Mouse (Mus musculus): ENCODE data around the gene Tma7. TPM values are rescaled to one million over a fixed set of nuclear protein-coding genes. Genes with fewer than 3 reads are reported as not detected.

The Tma7 gene
- polyA plus RNA-seq, 1 experiment from 2014 or later, result 774 TPM

DNA sequence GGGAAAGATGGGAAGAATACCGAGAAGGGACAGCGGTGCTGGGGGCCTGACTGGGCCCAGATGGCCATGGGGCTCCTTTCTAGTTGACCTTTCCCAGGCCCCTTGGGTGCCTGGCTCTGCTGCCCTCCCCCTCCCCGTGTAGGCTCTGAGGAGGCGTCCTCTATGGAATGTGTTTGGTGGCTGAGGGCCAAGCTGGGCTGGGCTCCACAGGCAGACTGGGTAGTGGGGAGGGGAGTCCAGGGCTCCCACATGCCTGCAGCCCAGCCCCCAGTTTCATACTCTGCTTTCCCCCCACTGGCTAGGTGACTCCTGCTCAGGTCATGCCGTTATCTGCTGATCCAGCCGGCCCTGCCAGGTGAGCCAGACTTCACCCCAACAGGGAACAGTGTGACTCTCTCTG, 16.6 kb upstream of the Tma7 start:
- H3K9me3 ChIP-seq, result no peaks in the 10 kb centered on the region
- H3K4me3 ChIP-seq, result peak overlapping the region; percentile 39
- 29% methylated on average over 6 of the region's 6 CpGs for WGBS
- peaks cover 44% of the 10 kb centered on the region for H3K36me3 ChIP-seq
- peak overlapping the region; percentile 99 for H3K27ac ChIP-seq
- no peaks in the 10 kb centered on the region for H3K27me3 ChIP-seq (ENCODE audit: insufficient read depth, poor library complexity, severe bottlenecking)
- H3K4me1 ChIP-seq, result peaks cover 76% of the 10 kb centered on the region
- peak; percentile 88 for DNase-seq (ENCODE audit: low spot score)

DNA sequence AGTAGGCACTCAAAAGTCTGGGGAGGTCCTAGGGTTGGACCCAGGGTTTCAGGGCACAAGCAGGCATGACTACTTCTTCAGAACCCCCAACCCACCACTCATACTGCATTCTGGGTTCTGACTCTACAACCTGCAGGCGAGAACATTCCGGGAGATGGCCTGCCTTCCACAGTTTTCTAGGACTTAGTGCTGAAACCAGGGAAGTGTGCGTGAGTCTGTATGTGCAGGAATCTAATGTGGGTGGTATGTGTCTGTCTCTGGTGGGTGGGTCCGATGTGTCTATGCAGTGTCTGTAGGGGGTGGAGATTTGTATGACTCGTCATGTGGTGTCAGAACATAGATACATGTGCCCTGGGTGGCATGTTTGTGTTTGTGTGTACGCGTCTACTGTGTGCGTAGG, 16.0 kb upstream of the Tma7 start:
- WGBS, result 86% methylated on average over 8 of the region's 8 CpGs
- Histone ChIP-seq H3K27ac (peak overlapping the region; percentile 99), H3K4me1 (peaks cover 82% of the 10 kb centered on the region)

DNA sequence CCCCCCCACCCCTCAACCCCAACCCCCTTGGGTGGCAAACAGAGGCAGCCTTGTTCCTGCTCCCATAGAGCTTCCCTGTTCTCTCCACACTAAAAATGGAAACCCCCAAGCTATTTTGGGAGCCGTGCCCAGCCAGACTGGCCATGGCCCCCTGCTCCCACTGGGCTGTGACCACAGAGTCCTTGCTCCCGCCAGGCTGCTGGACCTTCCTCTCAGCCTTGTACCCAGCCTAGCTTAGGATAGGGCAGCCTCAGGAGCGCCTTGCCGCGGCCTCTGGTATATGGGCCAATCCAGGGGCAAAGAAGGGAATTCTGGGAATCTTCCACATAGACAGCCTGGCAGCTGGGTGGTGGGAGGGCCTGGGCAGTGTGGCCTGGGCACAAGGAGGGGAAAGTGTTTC, 15.4 kb upstream of the Tma7 start:
- peaks cover 83% of the 10 kb centered on the region for H3K4me1 ChIP-seq
- H3K27ac ChIP-seq, result peak overlapping the region; percentile 99

More for the DNA sequence above, 16.0 kb upstream of the Tma7 start:
- Histone ChIP-seq H3K4me3 (peak overlapping the region; percentile 86), H3K27me3 (ENCODE audit: insufficient read depth, poor library complexity, severe bottlenecking) (no peaks in the 10 kb centered on the region), H3K36me3 (peaks cover 38% of the 10 kb centered on the region), H3K9me3 (no peaks in the 10 kb centered on the region)
- DNase-seq (ENCODE audit: low spot score), result no peak

DNA sequence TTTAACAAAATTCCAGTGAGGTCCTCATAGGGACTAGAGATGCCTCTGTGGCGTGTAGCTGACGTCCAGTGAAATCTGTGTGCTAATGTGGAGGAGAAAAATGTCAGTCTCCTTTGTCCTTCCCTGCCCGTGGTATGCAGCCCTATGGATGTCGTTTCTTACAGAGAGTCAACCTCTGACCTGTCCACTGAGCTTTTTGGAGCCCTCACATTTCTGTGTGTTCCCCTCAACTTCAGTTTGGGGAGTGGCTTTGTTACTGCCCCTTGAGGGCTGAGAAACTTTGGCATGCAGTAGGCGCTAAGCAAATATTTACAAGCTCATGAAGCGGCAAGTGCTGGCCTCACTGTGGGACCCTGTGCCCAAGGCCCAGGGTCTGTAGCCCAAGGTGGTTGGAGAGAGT, 14.9 kb upstream of the Tma7 start:
- no peak for DNase-seq (ENCODE audit: low spot score)
- peak overlapping the region; percentile 99 for H3K27ac ChIP-seq
- 39% methylated on average over 6 of the region's 6 CpGs for WGBS
- no peaks in the 10 kb centered on the region for H3K9me3 ChIP-seq
- peak overlapping the region; percentile 86 for H3K4me3 ChIP-seq
- H3K36me3 ChIP-seq, result peaks cover 28% of the 10 kb centered on the region
- H3K4me1 ChIP-seq, result peaks cover 85% of the 10 kb centered on the region
- no peaks in the 10 kb centered on the region for H3K27me3 ChIP-seq (ENCODE audit: insufficient read depth, poor library complexity, severe bottlenecking)

More for the DNA sequence above, 15.4 kb upstream of the Tma7 start:
- DNase-seq (ENCODE audit: low spot score), result no peak
- Histone ChIP-seq H3K27me3 (ENCODE audit: insufficient read depth, poor library complexity, severe bottlenecking) (no peaks in the 10 kb centered on the region), H3K36me3 (peaks cover 32% of the 10 kb centered on the region), H3K4me3 (peak overlapping the region; percentile 86), H3K9me3 (no peaks in the 10 kb centered on the region)
- 50% methylated on average over 5 of the region's 5 CpGs for WGBS

DNA sequence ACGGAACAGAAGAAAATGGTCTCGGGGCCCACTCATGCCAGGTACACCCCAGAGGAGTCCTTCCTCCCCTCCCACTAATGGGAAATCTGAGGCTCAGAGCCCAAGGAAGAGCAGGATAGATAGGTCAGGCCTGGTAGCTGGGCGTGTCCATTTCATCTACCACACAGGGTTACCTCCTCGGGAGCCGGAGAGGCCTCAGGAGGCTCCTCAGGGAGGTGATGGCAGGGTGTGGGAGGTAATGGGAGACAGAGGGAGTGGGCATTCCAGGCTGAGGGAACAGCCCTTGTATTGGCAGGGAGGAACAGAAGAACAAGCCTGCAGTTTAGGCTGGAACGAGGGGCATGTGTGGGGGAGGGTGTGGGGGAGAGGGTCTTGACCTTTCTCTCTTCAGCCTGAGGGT, 14.5 kb upstream of the Tma7 start:
- Histone ChIP-seq H3K27ac (peak overlapping the region; percentile 99), H3K4me1 (peaks cover 85% of the 10 kb centered on the region), H3K36me3 (peaks cover 27% of the 10 kb centered on the region), H3K9me3 (no peaks in the 10 kb centered on the region), H3K4me3 (peak overlapping the region; percentile 86), H3K27me3 (ENCODE audit: insufficient read depth, poor library complexity, severe bottlenecking) (no peaks in the 10 kb centered on the region)
- peak; percentile 86 for DNase-seq (ENCODE audit: low spot score)
- WGBS, result 37% methylated on average over 6 of the region's 6 CpGs

DNA sequence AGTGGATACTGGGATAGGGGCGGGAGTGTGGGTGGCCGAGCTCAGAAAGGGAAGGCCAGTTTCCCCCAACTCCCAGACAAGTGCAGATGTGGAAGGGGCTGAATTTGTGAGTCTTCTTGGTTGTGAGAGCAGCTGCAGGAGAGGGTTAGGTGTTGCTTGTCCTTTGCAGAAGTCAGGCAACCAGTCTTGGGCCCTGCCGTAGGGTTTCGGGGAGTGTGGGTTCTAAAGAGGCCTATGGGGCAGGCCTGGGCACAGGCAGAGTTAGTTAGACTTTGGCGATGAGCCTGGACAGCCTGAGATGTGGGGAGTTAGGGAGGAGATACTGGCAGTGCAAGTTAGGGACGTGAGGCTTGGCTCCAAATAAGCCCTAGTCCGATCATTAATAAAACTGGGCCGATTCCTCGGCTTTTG, 13.9 kb upstream of the Tma7 start:
- H3K4me1 ChIP-seq, result peaks cover 85% of the 10 kb centered on the region
- DNase-seq (ENCODE audit: low spot score), result no peak

DNA sequence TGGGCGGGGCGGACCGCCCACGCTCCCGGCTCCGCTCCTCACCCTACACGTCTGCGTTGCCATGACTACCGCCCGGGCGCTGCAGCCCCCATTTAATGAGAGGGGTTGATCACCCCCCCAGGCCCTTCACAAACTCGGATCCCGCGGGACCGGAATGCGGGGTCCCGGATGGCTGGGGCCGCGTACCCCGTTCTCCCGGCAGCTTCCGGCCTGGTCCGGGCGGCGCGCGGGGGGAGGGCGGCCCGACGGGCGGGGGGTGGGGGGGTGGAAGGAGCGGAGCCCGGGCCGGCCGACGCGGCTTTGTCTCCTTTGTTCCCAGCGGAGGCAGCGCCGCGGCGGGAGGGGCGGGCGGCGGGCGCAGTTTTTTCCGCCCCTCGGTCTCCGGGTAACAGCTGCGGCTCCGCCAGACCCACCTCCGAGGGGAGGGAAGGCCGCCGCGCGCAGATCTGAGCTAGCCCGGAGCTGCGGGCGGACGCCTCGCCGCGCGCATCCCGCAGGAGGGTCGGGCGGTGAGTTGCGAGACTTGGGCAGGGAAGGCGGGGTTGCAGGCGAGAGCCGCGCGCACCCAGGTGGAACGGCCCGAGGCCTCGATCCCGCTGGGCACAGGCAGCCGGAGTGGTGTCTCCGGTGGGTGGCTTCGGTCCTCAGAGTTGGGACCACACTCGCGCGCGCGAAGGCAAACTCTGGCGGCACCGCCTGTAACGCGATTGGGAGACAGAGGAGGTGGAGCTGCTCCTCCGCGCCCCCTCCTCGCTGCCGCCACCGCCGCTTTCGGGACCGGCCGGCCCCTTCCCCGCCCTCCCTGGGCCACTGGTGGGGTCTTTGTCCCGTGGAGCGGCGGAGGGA, 13.0 kb upstream of the Tma7 start, which contains the start of gene Plxnb1:
Gene Plxnb1 (plus strand): TSS at position 253 of the 846 bp plus-strand sequence.
- under 1% methylated on average over 102 of the region's 102 CpGs for WGBS
- peak; percentile 91 for DNase-seq (ENCODE audit: low spot score)
- H3K27me3 ChIP-seq (ENCODE audit: insufficient read depth, poor library complexity, severe bottlenecking), result no peaks in the 10 kb centered on the region
- peak within 1 kb of the TSS; percentile 86 for H3K4me3 ChIP-seq
- peaks cover 80% of the 10 kb centered on the region for H3K4me1 ChIP-seq
- peak within 1 kb of the TSS; percentile 99 for H3K27ac ChIP-seq
- peaks cover 28% of the 10 kb centered on the region for H3K36me3 ChIP-seq
- H3K9me3 ChIP-seq, result no peaks in the 10 kb centered on the region

More for the DNA sequence above, 13.9 kb upstream of the Tma7 start:
- 43% methylated on average over 9 of the region's 9 CpGs for WGBS
- Histone ChIP-seq H3K27me3 (ENCODE audit: insufficient read depth, poor library complexity, severe bottlenecking) (no peaks in the 10 kb centered on the region), H3K9me3 (no peaks in the 10 kb centered on the region), H3K27ac (peak overlapping the region; percentile 99), H3K36me3 (peaks cover 28% of the 10 kb centered on the region), H3K4me3 (peak overlapping the region; percentile 86)

DNA sequence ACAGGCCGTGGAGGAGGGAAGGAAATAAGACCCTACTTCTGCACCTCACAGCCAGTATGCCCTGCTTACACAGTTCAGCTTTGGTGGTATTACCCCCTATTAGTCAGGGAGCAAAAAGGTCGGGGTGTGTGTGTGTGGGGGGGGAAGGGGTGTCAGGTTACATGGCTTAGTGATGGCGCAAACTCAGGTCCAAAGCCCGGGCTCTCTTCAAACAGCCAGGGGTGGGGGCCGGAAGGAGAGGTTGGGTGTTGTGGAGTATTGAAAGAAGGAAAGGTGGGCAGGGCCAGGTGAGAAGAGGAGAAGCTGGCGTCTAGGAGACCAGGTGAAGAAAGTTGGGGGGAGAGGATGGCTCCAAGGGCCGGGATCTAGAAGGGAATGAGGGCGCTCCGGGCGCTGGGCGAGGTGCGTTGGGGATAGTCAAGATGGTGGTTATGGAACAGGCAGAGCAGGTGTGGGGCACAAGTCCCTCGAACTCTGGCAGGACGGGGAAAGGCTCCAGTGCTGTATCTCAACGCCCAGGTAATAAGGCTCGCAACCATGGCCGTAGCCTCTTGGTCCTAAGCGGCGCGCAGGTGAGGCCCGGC, 12.3 kb upstream of the Tma7 start:
- Histone ChIP-seq H3K27me3 (ENCODE audit: insufficient read depth, poor library complexity, severe bottlenecking) (no peaks in the 10 kb centered on the region), H3K27ac (peak overlapping the region; percentile 99), H3K36me3 (peaks cover 28% of the 10 kb centered on the region), H3K4me3 (peak overlapping the region; percentile 86), H3K4me1 (peaks cover 73% of the 10 kb centered on the region), H3K9me3 (no peaks in the 10 kb centered on the region)
- WGBS, result 1% methylated on average over 21 of the region's 21 CpGs
- no peak for DNase-seq (ENCODE audit: low spot score)

DNA sequence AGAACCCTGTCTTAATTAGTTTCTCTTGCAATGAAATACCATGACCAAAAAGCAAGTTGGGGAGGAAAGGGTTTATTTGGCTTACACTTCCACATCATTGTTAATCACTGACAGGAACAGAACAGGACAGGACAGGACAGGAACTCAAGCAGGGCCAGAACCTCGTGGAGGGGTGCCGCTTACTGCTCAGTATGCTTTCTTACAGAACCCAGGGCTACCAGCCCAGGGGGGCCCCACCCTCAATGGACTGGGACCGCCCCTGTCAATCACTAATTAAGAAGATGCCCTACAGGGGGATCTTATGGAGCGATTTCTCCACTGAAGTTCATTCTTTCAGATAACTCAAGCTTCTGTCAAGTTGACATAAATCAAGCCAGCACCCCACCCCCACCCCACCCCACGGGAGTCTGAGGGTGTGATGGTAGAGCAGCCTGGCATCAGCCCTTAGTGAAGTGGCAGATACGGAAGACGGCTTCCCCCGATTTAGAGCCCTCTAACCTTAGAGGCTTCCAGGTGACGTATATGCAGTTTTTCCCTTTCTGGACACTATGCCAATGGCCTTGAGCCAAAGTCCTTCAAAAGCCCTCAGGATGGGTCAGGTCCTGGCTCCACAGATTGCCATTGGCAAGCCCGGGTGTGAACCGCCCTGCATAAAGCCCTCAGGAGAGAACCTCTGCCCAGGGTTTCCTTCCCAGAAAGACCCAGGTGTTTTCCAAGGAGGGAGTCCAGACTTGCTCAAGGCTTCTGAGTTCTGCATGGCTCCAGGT, 11.6 kb upstream of the Tma7 start:
- Histone ChIP-seq H3K27me3 (ENCODE audit: insufficient read depth, poor library complexity, severe bottlenecking) (no peaks in the 10 kb centered on the region), H3K36me3 (peaks cover 32% of the 10 kb centered on the region), H3K4me1 (peaks cover 66% of the 10 kb centered on the region), H3K27ac (peak overlapping the region; percentile 99), H3K4me3 (peak overlapping the region; percentile 86), H3K9me3 (no peaks in the 10 kb centered on the region)
- no peak for DNase-seq (ENCODE audit: low spot score)
- WGBS, result 16% methylated on average over 11 of the region's 11 CpGs

DNA sequence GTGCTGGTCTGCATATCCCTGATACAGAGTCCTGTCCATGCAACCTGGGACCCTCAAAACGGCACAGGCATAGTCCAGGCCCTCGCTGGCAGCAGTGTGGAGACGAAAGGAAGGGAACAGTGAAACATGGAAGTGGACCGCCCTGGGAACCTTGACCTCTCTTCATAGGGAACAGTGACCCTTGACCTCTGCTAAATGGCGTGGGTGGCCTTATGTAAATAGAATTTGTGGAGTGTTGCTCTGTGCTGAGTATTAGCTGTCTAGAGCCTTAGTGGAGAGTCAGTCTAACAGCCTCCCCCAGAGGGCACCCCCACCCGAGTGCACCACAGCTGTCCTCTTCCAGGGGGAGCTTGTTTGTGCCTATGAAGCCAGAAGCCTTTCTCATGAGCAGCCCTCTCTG, 10.4 kb upstream of the Tma7 start:
- WGBS, result 60% methylated on average over 6 of the region's 6 CpGs
- peaks cover 60% of the 10 kb centered on the region for H3K4me1 ChIP-seq
- H3K36me3 ChIP-seq, result peaks cover 34% of the 10 kb centered on the region
- no peaks in the 10 kb centered on the region for H3K9me3 ChIP-seq
- H3K27ac ChIP-seq, result no peak overlapping the region
- H3K4me3 ChIP-seq, result no peak overlapping the region
- no peaks in the 10 kb centered on the region for H3K27me3 ChIP-seq (ENCODE audit: insufficient read depth, poor library complexity, severe bottlenecking)
- no peak for DNase-seq (ENCODE audit: low spot score)

DNA sequence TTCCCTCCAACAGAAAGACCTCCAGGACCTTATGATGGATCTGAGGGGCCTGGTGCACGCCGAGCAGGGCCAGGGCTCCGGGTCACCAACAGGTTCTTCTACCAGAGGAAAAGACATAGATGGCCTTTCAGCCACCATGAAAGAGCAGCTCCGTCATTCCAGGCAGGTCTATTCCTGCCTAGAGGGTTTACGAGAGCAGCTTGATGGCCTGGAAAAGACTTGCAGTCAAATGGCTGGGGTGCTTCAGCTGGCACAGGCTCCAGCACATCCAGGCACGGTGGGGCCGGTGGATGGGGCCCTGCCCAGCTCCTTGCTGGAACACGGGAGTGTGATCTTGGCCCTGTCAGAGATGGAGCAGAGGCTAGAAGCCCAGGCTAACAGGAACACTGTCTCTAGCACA, 9.4 kb upstream of the Tma7 start:
- H3K27me3 ChIP-seq (ENCODE audit: insufficient read depth, poor library complexity, severe bottlenecking), result no peaks in the 10 kb centered on the region
- H3K4me3 ChIP-seq, result no peak overlapping the region
- peaks cover 34% of the 10 kb centered on the region for H3K36me3 ChIP-seq
- H3K27ac ChIP-seq, result no peak overlapping the region
- DNase-seq (ENCODE audit: low spot score), result no peak
- peaks cover 59% of the 10 kb centered on the region for H3K4me1 ChIP-seq
- no peaks in the 10 kb centered on the region for H3K9me3 ChIP-seq
- WGBS, result 92% methylated on average over 8 of the region's 8 CpGs

DNA sequence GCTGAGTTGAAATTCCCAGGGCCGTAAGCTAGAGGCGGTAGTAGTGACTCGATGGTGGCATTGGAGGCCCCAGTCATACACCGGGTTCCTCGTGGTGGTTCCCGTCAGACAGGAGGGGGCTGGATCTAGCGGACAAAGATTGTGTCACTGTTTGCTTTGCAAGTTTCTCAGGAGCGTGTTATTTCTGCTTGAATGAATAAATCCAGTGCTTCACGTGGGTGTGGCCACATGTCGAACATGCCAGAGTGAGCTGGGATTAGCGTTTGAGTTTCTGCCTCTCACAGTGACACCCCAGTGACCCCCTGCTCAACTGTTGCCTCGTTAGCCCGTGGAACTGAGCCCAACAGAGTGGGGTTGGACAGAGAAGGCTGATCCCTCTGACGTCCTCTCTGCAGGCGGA, 8.1 kb upstream of the Tma7 start:
- H3K9me3 ChIP-seq, result no peaks in the 10 kb centered on the region
- no peak overlapping the region for H3K4me3 ChIP-seq
- peaks cover 47% of the 10 kb centered on the region for H3K4me1 ChIP-seq
- H3K27ac ChIP-seq, result no peak overlapping the region
- no peak for DNase-seq (ENCODE audit: low spot score)
- H3K27me3 ChIP-seq (ENCODE audit: insufficient read depth, poor library complexity, severe bottlenecking), result no peaks in the 10 kb centered on the region
- WGBS, result 83% methylated on average over 15 of the region's 15 CpGs
- peaks cover 34% of the 10 kb centered on the region for H3K36me3 ChIP-seq

DNA sequence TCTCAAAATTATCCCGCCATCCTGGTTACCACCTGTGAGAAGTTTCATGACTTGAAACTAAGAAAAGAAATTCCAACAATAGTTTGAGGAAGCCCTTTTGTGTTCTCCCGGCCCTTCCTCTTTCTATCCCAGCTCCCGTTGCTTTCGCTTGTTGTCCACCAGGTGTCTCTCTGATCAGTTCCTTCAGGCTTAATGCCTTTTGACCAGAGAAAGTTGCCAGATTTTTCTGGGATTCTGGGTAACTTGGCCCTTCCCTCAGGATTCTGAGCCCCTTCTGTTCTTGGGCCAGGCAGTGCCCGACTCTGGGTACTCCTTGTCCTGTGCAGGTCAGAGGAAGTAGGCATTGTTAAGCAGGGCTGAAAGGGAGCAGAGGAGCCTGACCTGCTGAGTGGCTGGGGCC, 5.6 kb upstream of the Tma7 start:
- Histone ChIP-seq H3K27me3 (ENCODE audit: insufficient read depth, poor library complexity, severe bottlenecking) (no peaks in the 10 kb centered on the region), H3K4me3 (no peak overlapping the region), H3K9me3 (no peaks in the 10 kb centered on the region), H3K36me3 (peaks cover 34% of the 10 kb centered on the region), H3K27ac (no peak overlapping the region), H3K4me1 (peaks cover 28% of the 10 kb centered on the region)
- no peak for DNase-seq (ENCODE audit: low spot score)
- WGBS, result 23% methylated on average over 5 of the region's 5 CpGs

Measured in heart, embryonic 10.5 days (tissue).